Mouse (Mus musculus): ENCODE measurements at regions not wholly inside any gene's neighbourhood (a gene's known extent, or its start where the extent isn't known, plus 50 kb on each side); places are given as distances from the start of the nearest gene placed in this dataset.

- DNase-seq (ENCODE audit: low spot score in 2 of 2) = no peak
- intact Hi-C loops (cut with DNase I) = no loop called here
Observed at GRCm38 (mm10) chr2:45693291-45694020, 576.3 kb upstream of the Zeb2 start.

DNA sequence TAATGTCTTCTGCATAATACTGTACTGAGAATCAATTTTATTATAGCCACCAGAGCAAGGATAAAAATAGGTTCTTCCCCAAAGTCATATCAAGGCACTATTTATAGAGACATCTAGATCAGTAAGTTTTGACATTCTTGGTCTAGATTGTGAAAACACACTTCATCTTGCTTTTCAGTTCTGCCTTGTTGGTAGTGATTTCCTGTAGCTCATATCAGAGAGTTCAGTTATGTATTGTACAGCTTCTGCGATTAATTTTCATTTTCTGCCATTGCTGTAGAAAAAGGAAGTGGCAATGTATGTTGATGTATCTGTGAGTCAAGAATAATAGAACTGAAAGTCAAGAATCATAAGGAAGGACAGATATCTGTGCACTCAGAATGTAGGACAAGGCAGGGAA lies 575.6 kb upstream of the Zeb2 start:
- DNase-seq (ENCODE audit: low spot score in 2 of 2) = no peak
- intact Hi-C loops (cut with DNase I) = no loop called here

GRCm38 (mm10) chr2:45688996-45689395 lies 571.8 kb upstream of the Zeb2 start:
- DNase-seq (ENCODE audit: low spot score in 2 of 2) = no peak
- intact Hi-C loops (cut with DNase I) = no loop called here

- DNase-seq (ENCODE audit: low spot score in 2 of 2) = no peak
- intact Hi-C loops (cut with DNase I) = no loop called here
Observed at GRCm38 (mm10) chr2:45681251-45681650, 564.1 kb upstream of the Zeb2 start.

DNA sequence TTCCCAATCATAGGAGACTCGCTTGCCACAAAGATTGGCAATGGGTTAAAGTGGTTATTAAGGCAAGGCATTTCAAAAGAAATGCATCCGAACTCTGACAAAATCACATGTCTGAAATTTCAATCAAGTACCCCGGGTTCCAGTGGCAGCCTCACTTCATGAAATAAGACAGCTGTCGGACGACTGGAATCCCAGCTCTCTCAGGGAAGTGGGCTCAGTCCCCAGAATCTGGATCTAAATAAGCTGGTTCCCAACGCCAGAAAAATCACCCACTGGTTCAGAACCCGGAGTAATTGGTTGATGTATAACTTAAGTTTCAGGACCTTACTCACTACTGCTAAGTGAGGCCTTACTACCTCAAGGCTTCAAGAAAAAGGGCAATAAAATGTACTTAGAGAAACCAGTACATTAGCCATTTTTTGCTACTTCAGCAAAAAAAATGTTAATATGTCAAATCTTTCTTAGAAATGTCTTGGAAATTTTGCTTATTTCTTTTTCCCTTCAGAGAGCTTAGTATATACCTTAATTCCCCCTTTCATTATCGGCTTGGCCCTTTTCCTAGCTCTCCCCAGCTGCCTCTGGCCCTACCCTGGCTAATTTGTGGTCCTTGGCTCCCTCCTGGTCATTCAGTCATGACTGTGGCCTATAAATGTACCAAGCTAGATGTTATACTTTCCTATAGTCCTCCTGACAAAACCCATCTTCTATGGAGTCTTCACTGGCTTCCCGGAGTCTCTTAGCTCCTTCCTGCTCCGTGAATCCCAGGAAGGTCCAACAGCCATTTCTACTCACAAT lies 562.1 kb upstream of the Zeb2 start:
- no peak for DNase-seq (ENCODE audit: low spot score in 2 of 2)
- intact Hi-C loops (cut with DNase I) = no loop called here

DNA sequence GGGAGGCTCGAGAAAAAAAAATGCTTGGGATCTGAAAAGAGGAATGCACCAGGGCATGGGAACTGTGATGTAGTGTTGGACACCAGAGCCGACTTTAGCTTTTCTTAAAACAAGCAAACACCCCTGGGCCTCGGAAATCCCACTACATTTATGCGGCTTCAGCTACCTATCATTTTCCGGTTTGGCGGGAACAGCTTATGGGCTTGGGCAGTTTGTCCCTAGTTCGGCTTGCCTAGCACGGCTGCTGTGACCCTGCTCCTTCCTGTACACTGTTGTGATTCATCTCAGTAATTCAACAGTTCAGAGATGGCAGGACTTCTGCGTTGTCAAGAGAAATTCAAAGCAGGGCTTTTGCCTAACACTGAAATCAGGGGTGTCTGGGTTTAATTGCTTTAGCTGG lies 561.5 kb upstream of the Zeb2 start:
- no peak for DNase-seq (ENCODE audit: low spot score in 2 of 2)
- intact Hi-C loops (cut with DNase I) = no loop called here

DNA sequence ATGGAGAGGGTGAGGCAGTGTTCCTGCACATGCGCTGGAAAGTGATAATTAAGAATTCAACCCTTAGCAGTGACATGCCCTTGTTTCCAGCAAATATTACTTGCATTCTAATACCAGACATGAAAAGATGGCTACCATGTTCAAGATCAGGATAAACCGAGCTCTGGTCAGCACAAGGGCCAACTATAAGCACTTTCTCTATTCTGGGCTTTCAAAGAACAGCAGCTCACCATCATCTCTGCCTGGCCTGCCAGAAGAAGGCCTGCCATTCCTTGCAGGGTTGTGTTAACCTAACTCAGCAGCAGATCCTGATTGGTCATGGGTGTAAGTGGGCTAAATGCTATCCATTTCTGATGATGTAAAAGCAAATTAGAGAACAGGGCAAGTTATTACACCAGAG lies 558.6 kb upstream of the Zeb2 start:
- intact Hi-C loops (cut with DNase I) = no loop called here
- no peak for DNase-seq (ENCODE audit: low spot score in 2 of 2)

DNA sequence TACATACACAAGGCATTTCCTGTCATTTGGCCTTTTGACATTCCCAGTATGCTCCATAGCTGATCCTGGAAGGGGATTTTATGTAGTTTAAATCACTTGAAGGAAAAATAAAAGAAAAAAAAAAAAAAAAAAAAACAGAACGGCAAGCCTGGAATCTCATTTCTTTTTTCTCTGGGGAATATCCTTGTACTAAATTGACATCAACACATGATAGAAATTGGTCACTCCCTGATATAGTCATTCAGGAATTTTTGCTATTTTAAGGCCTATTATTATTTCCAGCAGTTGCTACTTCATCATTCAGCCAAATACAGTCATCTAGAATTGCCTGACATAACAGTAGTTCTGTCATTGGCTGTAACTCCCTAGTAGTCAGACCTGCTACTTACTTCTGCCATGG lies 538.8 kb upstream of the Zeb2 start:
- DNase-seq (ENCODE audit: low spot score in 2 of 2) = no peak
- intact Hi-C loops (cut with DNase I) = no loop called here

GRCm38 (mm10) chr2:45654693-45655092 lies 537.5 kb upstream of the Zeb2 start:
- intact Hi-C loops (cut with DNase I) = no loop called here
- DNase-seq (ENCODE audit: low spot score in 2 of 2) = no peak

- DNase-seq (ENCODE audit: low spot score in 2 of 2) = no peak
- intact Hi-C loops (cut with DNase I) = no loop called here
Observed at GRCm38 (mm10) chr2:45652977-45653376, 535.8 kb upstream of the Zeb2 start.

DNA sequence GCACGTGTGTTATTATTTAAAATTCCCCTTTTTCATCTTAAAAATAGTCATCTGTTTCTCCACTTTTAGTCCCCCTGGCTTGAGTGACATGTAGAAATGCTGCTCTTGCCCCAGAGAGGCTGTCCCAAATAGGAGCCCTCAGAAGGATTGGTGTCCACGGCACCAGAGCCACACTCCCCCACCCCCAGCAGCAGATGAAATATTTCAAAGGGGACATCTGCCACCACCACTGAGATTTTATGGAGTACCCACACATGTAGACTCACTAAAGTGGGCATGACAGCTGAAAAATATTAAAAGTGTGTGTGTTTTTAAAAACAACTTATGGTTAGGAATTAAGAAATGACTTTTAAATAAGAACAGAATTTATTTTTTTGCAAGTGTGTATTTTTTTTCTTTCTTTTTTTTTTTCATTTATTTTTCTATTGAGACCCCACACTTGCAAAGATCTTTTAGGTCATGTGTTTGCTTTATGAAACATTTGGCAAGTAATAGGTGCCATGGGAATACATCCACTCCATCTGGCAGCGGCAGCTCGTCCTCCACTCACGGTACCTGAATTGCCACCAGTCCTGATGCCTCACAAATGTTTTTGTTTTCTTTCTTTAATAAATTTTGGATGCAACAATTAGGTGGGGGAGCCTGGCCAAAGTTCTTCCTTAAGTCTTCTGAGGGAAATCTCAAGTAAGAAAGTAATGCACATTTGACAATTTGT lies 533.2 kb upstream of the Zeb2 start:
- no peak for DNase-seq (ENCODE audit: low spot score in 2 of 2)
- intact Hi-C loops (cut with DNase I) = no loop called here

DNA sequence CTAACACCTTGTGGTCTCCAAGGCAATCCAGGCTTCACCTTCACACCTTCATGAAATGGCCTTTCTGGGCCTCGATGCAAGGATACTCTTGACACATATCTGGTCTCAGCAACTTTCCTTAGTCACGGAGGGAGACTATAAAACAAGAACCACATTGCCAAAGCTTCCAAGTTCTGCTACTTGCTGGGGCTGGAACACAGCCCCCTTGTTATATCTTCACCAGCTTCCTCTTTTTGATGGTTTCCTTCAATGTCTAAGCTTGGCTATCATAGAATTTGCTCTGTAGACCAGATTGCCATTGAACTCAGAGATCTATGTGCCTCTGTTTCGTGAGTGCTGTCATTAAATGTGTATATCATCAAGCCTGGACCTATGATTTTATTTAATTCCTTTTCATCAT lies 530.7 kb upstream of the Zeb2 start:
- intact Hi-C loops (cut with DNase I) = no loop called here
- no peak for DNase-seq (ENCODE audit: low spot score in 2 of 2)

DNA sequence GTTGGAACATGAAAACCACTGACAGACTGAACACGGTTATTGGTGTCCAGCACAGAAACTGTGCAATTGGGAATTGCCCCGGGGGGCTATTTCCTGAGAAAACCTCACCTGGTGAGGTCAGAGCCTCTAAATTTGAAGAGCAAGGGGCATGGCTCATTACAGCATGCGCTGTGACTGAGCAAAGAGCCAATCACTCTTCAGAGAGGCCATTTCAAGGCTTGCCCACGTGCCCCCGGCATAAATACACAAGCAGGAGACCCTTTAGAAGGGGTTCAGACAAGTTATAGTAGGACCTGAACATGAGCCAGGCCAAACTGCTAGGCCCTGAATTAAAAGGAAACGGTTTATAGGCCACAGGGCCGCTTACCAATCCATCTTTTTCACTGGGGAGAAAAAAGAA lies 512.9 kb upstream of the Zeb2 start:
- DNase-seq (ENCODE audit: low spot score in 2 of 2) = no peak
- intact Hi-C loops (cut with DNase I) = no loop called here

DNA sequence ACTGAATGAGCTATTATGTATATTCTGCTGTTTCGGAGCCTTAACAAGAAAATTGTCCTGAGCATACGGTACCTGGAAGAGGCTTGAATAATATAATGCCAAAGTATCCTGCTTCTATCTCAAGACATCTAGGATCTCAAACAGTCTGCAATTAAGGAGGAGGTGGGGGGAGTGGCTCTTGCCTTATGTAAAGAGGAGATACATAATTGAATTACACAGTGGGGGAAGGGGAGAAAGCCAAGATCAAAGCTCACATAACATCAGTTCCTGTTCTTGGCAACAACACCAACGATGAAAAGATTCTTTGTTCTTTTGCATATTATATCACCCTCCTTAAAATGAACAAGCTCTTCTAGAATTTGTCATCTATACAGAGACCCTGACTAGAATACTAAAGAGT lies 512.4 kb upstream of the Zeb2 start:
- intact Hi-C loops (cut with DNase I) = no loop called here
- no peak for DNase-seq (ENCODE audit: low spot score in 2 of 2)

DNA sequence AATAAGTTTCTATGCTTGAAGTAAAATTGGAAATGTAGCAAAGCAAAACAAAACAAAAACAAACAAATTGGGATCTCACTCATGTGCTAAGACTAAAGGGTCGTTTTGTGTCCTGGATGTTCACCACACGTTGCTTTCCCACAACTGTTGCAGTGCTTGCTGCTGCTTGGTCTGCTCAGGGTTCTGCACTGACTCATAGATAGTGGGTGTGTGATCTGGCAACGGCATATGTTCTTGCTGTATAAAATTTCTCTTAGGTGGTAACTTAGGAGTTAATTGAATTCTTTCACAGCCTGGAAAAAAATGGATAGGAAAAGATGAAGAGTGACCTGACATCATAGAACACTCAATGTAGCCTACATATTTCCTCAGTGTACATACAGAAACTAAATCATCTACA lies 505.9 kb upstream of the Zeb2 start:
- peak; percentile 17 to 38 for DNase-seq (ENCODE audit: low spot score in 2 of 2)
- intact Hi-C loops (cut with DNase I) = no loop called here

- DNase-seq (ENCODE audit: low spot score in 2 of 2) = no peak
- intact Hi-C loops (cut with DNase I) = no loop called here
Observed at GRCm38 (mm10) chr2:45608926-45609325, 491.7 kb upstream of the Zeb2 start.

DNA sequence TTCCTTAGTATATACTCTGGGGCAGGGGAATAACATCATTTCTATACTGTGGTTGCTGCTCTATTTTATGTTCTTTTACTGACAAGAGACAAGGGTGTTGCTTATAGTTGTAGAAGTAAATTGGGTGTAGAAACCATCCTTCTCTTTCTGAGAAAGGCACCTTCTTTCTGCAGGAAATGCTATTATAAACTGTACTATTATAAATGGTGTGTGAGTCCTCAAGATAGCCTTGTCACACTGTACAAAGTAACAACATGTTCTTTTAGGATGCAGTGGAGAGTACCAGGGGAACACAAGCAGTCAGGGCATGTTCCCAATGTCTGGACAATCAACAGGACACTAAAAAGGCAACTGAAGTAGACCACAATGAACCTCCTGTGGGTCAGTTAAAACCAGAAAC lies 490.2 kb upstream of the Zeb2 start:
- no peak for DNase-seq (ENCODE audit: low spot score in 2 of 2)
- intact Hi-C loops (cut with DNase I) = no loop called here

- no peak for DNase-seq (ENCODE audit: low spot score in 2 of 2)
- intact Hi-C loops (cut with DNase I) = no loop called here
Observed at GRCm38 (mm10) chr2:45601332-45601900, 484.2 kb upstream of the Zeb2 start.

DNA sequence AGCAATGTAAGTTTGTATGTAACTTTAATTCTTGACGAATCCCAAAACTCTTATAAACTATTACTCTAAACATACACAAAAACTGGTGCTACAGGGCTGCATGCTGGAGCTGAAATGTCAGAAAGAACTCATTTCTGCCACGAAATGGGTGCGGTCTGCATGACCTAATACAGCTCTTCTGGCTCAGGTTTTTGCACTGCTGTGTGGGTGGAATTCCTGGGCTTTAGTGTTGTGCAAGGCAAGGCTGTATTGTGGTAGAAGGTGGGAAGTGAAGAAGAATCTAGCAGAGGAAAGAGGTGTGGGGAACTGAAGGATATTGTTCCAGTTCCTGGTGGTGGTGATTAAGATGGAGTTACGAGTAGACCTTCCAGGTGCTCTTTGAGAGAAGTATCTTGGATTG lies 476.6 kb upstream of the Zeb2 start:
- DNase-seq (ENCODE audit: low spot score in 2 of 2) = no peak
- intact Hi-C loops (cut with DNase I) = no loop called here

DNA sequence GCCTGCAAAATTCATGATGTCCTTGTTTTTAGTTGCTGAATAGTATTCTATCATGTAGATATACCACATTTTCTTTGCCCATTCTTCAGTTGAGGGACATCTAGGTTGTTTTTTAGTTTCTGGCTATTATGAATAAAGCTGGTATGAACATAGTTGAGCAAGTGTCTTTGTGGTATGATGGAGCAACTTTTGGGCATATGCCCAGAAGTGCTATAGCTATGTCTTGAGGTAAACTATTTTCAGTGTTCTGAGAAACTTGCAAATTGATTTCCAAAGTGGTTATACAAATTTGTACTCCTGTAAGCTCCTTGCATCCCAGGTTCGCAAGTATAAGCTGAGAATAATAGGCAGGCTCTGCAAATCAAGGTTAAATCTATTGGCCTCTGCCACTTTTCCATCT lies 473.8 kb upstream of the Zeb2 start:
- intact Hi-C loops (cut with DNase I) = no loop called here
- no peak for DNase-seq (ENCODE audit: low spot score in 2 of 2)

All from left cerebral cortex, postnatal 14 days (tissue).